Mouse (Mus musculus) ES-E14 (cell line): ENCODE results near the gene Kpna6. TPM values are rescaled to one million over a fixed set of nuclear protein-coding genes. Genes with fewer than 3 reads are reported as not detected.

Source experiments
- DNase-seq: peaks from one replicate; pipeline ENCODE4 v3.0.0-alpha.2; 2013; ENCODE audit warnings: low read depth, low spot score
- H3K27ac ChIP-seq: 2 replicates; pipeline ENCODE4 v1.5.1; 2012; ENCODE audit warnings: low read depth, mild to moderate bottlenecking, low read length, moderate library complexity, mixed read lengths; ENCODE audit not compliant: poor library complexity, insufficient read depth, severe bottlenecking
- H3K36me3 ChIP-seq: 2 replicates; pipeline ENCODE4 v1.6.1; 2012; ENCODE audit warnings: mild to moderate bottlenecking, low read length, moderate library complexity, mixed read lengths; ENCODE audit not compliant: control insufficient read depth, poor library complexity, insufficient read depth, severe bottlenecking
- H3K4me1 ChIP-seq, 2 experiments: fragments of 150-350 bp in 1 of 2; sonication (generic) in 1 of 2; 2 replicates each; pipeline ENCODE4 v1.6.1; 2012; ENCODE audit warnings: low read length in 2 of 2, mild to moderate bottlenecking in 1 of 2, mixed read lengths in 1 of 2; ENCODE audit not compliant: control insufficient read depth in 2 of 2, insufficient read depth in 2 of 2, poor library complexity in 1 of 2
- H3K4me3 ChIP-seq, 2 experiments: fragments of 150-350 bp in 1 of 2; sonication (generic) in 1 of 2; 2 replicates each; pipeline ENCODE4 v1.5.1; 2012; ENCODE audit warnings: low read length in 2 of 2, low read depth in 1 of 2, mild to moderate bottlenecking in 1 of 2, mixed read lengths in 1 of 2; ENCODE audit not compliant: insufficient read depth in 1 of 2, poor library complexity in 1 of 2, severe bottlenecking in 1 of 2
- H3K9ac ChIP-seq: 2 replicates; pipeline ENCODE4 v1.6.1; 2012; ENCODE audit warnings: low read depth, mild to moderate bottlenecking, low read length, mixed read lengths; ENCODE audit not compliant: poor library complexity, insufficient read depth, severe bottlenecking
- H3K9me3 ChIP-seq: fragments of 150-350 bp; sonication (generic); 2 replicates; pipeline ENCODE4 v1.6.1; 2012; ENCODE audit warnings: low read depth, mild to moderate bottlenecking, low read length; ENCODE audit not compliant: control insufficient read depth, insufficient read depth
- CHD2 ChIP-seq: IDR thresholded peaks from 2 replicates; pipeline ENCODE4 v1.6.1; 2014; ENCODE audit warnings: mild to moderate bottlenecking, low read depth, low read length, inconsistent platforms
- HCFC1 ChIP-seq: IDR thresholded peaks from 2 replicates; pipeline ENCODE4 v1.6.1; 2012; ENCODE audit warnings: low read length, inconsistent platforms, borderline replicate concordance; ENCODE audit not compliant: insufficient read depth
- MAFK ChIP-seq: IDR thresholded peaks from 2 replicates; pipeline ENCODE4 v1.6.1; 2014; ENCODE audit warnings: mild to moderate bottlenecking, low read depth, low read length, inconsistent platforms; ENCODE audit not compliant: insufficient read depth
- ZC3H11A ChIP-seq: IDR thresholded peaks from 2 replicates; pipeline ENCODE4 v1.6.1; 2012; ENCODE audit warnings: low read depth, mild to moderate bottlenecking, inconsistent platforms, low read length, borderline replicate concordance
- ZNF384 ChIP-seq: IDR thresholded peaks from 2 replicates; pipeline ENCODE4 v1.6.1; 2012; ENCODE audit warnings: low read depth, low read length, inconsistent platforms
- in situ Hi-C, 2 experiments: fragments of 600-800 bp; cut with MboI; formaldehyde crosslinking; loops; one replicate each; pipeline ENCODE4 v1.15.1; 2025; ENCODE audit warnings: low sequenced_read_pairs in 2 of 2, inconsistent platforms in 1 of 2; ENCODE audit not compliant: unreplicated experiment in 2 of 2
- total RNA-seq: library from RNA; depleted of rRNA; stranded (reverse); fragments of 300-350 nt; gene quantifications from 2 replicates; pipeline ENCODE4 v1.2.3, GENCODE M21; 2012

Gene Kpna6
- total RNA-seq, 1 experiment: 39.4 TPM

GRCm38 (mm10) chr4:129641756-129642155 is 30.8 kb downstream of the Kpna6 start:
- Histone ChIP-seq H3K9ac (no peak overlapping the region; the same call in 1 of the 2 replicates), H3K4me1 (no peaks in the 10 kb centered on the region; a peak in 2 of 4 replicates), H3K4me3 (peak overlapping the region in 1 of 2 experiments; percentile 75; a peak in 1 of 4 replicates), H3K36me3 (peaks cover 25% of the 10 kb centered on the region), H3K27ac (no peak overlapping the region), H3K9me3 (no peaks in the 10 kb centered on the region)
- TF ChIP-seq ZC3H11A (no peak), HCFC1 (no peak), ZNF384 (no peak), MAFK (no peak), CHD2 (no peak)
- DNase-seq: no peak
- in situ Hi-C loops: no loop called here

- Histone ChIP-seq H3K9me3 (no peaks in the 10 kb centered on the region), H3K9ac (peak within 1 kb of the TSS; percentile 97), H3K4me1 (no peaks in the 10 kb centered on the region; a peak in 2 of 4 replicates), H3K27ac (peak within 1 kb of the TSS; percentile 80), H3K36me3 (peaks cover 28% of the 10 kb centered on the region), H3K4me3 (peak within 1 kb of the TSS; percentile 75 to 81)
- peak; percentile 97 for DNase-seq
- in situ Hi-C loops: no loop called here
- TF ChIP-seq ZNF384 (peak; percentile 86), CHD2 (0 out of 2 replicates have a peak, but pooled peaks have one; percentile 49), HCFC1 (peak; percentile 90), ZC3H11A (no peak), MAFK (no peak)
These were observed 31.7 kb downstream of the Kpna6 start, which contains the start of gene Txlna for GRCm38 (mm10) chr4:129640638-129641467. Txlna (minus strand) TSS chr4:129641065.

GRCm38 (mm10) chr4:129640101-129640637 is 32.4 kb downstream of the Kpna6 start:
- DNase-seq: no peak
- Histone ChIP-seq H3K4me1 (no peaks in the 10 kb centered on the region; a peak in 2 of 4 replicates), H3K27ac (no peak overlapping the region; the same call in 1 of the 2 replicates), H3K4me3 (peak overlapping the region; percentile 75 to 81), H3K9me3 (no peaks in the 10 kb centered on the region), H3K36me3 (peaks cover 28% of the 10 kb centered on the region), H3K9ac (peak overlapping the region; percentile 97)
- no peak for TF ChIP-seq MAFK
- in situ Hi-C loops: no loop called here

GRCm38 (mm10) chr4:129639221-129639620 is 33.3 kb downstream of the Kpna6 start:
- Histone ChIP-seq H3K9ac (peak overlapping the region; percentile 8; the same call in 1 of the 2 replicates), H3K4me3 (no peak overlapping the region), H3K36me3 (peaks cover 32% of the 10 kb centered on the region), H3K27ac (no peak overlapping the region), H3K9me3 (no peaks in the 10 kb centered on the region), H3K4me1 (no peaks in the 10 kb centered on the region; a peak in 2 of 4 replicates)
- no peak for DNase-seq
- in situ Hi-C loops: no loop called here
- TF ChIP-seq MAFK: no peak
